Mouse (Mus musculus) neural tube, embryonic 15.5 days (tissue): Measurements from ENCODE around the gene Slc9a1. TPM values are rescaled to one million over a fixed set of nuclear protein-coding genes. Genes with fewer than 3 reads are reported as not detected.

Experiments
- ATAC-seq: fragments of 200-750 bp; cut with Nextera tagmentation; 2 replicates; pipeline ENCODE4 v1.8.0; 2017; ENCODE audit warnings: mild to moderate bottlenecking, moderate TSS enrichment, moderate library complexity; ENCODE audit not compliant: low FRiP score
- H3K27ac ChIP-seq: fragments of 300-500 bp; sonication (generic); replicated peaks from 2 replicates; pipeline ENCODE4 v1.5.1; 2015; ENCODE audit warnings: mild to moderate bottlenecking, inconsistent platforms
- H3K27me3 ChIP-seq: fragments of 300-500 bp; sonication (generic); replicated peaks from 2 replicates; pipeline ENCODE4 v1.6.1; 2015; ENCODE audit warnings: inconsistent platforms
- H3K36me3 ChIP-seq: fragments of 300-500 bp; sonication (generic); 2 replicates; pipeline ENCODE4 v1.6.1; 2015; ENCODE audit warnings: inconsistent platforms
- H3K4me1 ChIP-seq: fragments of 300-500 bp; sonication (generic); 2 replicates; pipeline ENCODE4 v1.6.1; 2015; ENCODE audit warnings: inconsistent platforms
- H3K4me2 ChIP-seq: fragments of 300-500 bp; sonication (generic); 2 replicates; pipeline ENCODE4 v1.6.1; 2015; ENCODE audit warnings: inconsistent platforms, mild to moderate bottlenecking, moderate library complexity
- H3K4me3 ChIP-seq: fragments of 300-500 bp; sonication (generic); replicated peaks from 2 replicates; pipeline ENCODE4 v1.5.1; 2015; ENCODE audit warnings: mild to moderate bottlenecking, inconsistent platforms
- H3K9ac ChIP-seq: fragments of 300-500 bp; sonication (generic); replicated peaks from 2 replicates; pipeline ENCODE4 v1.6.1; 2015; ENCODE audit warnings: mild to moderate bottlenecking, inconsistent platforms
- H3K9me3 ChIP-seq: fragments of 300-500 bp; sonication (generic); replicated peaks from 2 replicates; pipeline ENCODE4 v1.6.1; 2016; ENCODE audit warnings: inconsistent platforms
- WGBS: fragments of 180-500 bp; shearing (Covaris S2); methylation state at CpG from one replicate; pipeline ENCODE4 v1.1.7; 2015; ENCODE audit warnings: mixed read lengths; 5-methylcytosine and 5-hydroxymethylcytosine counted together
- polyA plus RNA-seq: library from polyadenylated mRNA; unstranded; fragments of >200 nt; fragmentation: Nextera tagmentation; extraction: Ambion mirVana; gene quantifications from 2 replicates; pipeline ENCODE4 v1.2.1, GENCODE M21; 2015

The Slc9a1 gene
- polyA plus RNA-seq = 8.4 and 9.9 TPM in 2 replicates

GRCm38 (mm10) chr4:133369553-133370297 lies at the start of gene Slc9a1:
Gene Slc9a1, plus strand, starts transcription at chr4:133369706.
- no peaks in the 10 kb centered on the region for H3K27me3 ChIP-seq
- H3K4me3 ChIP-seq = peak within 1 kb of the TSS; percentile 82
- peak within 1 kb of the TSS; percentile 92 for H3K9ac ChIP-seq
- no peaks in the 10 kb centered on the region for H3K9me3 ChIP-seq
- peak within 1 kb of the TSS; percentile 90 for H3K27ac ChIP-seq
- H3K4me2 ChIP-seq = peak within 1 kb of the TSS; percentile 66
- peak; percentile 97 for ATAC-seq
- H3K36me3 ChIP-seq = no peaks in the 10 kb centered on the region
- WGBS = under 1% methylated on average over 40 of the region's 40 CpGs
- H3K4me1 ChIP-seq = peaks cover 42% of the 10 kb centered on the region

- Histone ChIP-seq H3K9me3 (no peaks in the 10 kb centered on the region), H3K36me3 (no peaks in the 10 kb centered on the region; the same call in 1 of the 2 replicates), H3K4me3 (no peak overlapping the region), H3K4me1 (no peaks in the 10 kb centered on the region; the same call in 1 of the 2 replicates), H3K27me3 (no peaks in the 10 kb centered on the region), H3K4me2 (no peak overlapping the region), H3K27ac (no peak overlapping the region), H3K9ac (no peak overlapping the region)
- no peak for ATAC-seq
- 84% methylated on average over 7 of the region's 7 CpGs for WGBS
Observed at GRCm38 (mm10) chr4:133328129-133328528, 41.4 kb upstream of the Slc9a1 start.

GRCm38 (mm10) chr4:133330296-133330695 lies 39.2 kb upstream of the Slc9a1 start:
- ATAC-seq = no peak
- Histone ChIP-seq H3K9ac (no peak overlapping the region), H3K4me1 (no peaks in the 10 kb centered on the region; the same call in 1 of the 2 replicates), H3K36me3 (no peaks in the 10 kb centered on the region), H3K27ac (no peak overlapping the region), H3K9me3 (no peaks in the 10 kb centered on the region), H3K4me3 (no peak overlapping the region), H3K27me3 (no peaks in the 10 kb centered on the region), H3K4me2 (no peak overlapping the region)
- WGBS = 68% methylated on average over 4 of the region's 4 CpGs

GRCm38 (mm10) chr4:133333306-133333705 lies 36.2 kb upstream of the Slc9a1 start:
- Histone ChIP-seq H3K4me1 (peaks cover 13% of the 10 kb centered on the region), H3K4me2 (no peak overlapping the region), H3K27me3 (no peaks in the 10 kb centered on the region), H3K4me3 (no peak overlapping the region), H3K9ac (no peak overlapping the region), H3K9me3 (no peaks in the 10 kb centered on the region), H3K27ac (no peak overlapping the region), H3K36me3 (no peaks in the 10 kb centered on the region)
- no peak for ATAC-seq
- WGBS = 69% methylated on average over 6 of the region's 6 CpGs

- H3K4me2 ChIP-seq = peak overlapping the region; percentile 87
- ATAC-seq = no peak
- no peak overlapping the region for H3K27ac ChIP-seq
Observed at GRCm38 (mm10) chr4:133337833-133338520, 31.5 kb upstream of the Slc9a1 start.

GRCm38 (mm10) chr4:133338521-133339095 lies 30.9 kb upstream of the Slc9a1 start:
- WGBS = under 1% methylated on average over 38 of the region's 39 CpGs
- Histone ChIP-seq H3K27me3 (no peaks in the 10 kb centered on the region), H3K4me2 (peak overlapping the region; percentile 87), H3K9me3 (no peaks in the 10 kb centered on the region), H3K27ac (peak overlapping the region; percentile 88), H3K4me3 (peak overlapping the region; percentile 94), H3K36me3 (no peaks in the 10 kb centered on the region), H3K9ac (peak overlapping the region; percentile 89), H3K4me1 (peaks cover 20% of the 10 kb centered on the region)
- ATAC-seq = peak; percentile 15; the same call in 1 of the 2 replicates

More at GRCm38 (mm10) chr4:133337833-133338520, 31.5 kb upstream of the Slc9a1 start:
- H3K4me3 ChIP-seq = peak overlapping the region; percentile 94
- WGBS = 11% methylated on average over 14 of the region's 14 CpGs
- H3K9me3 ChIP-seq = no peaks in the 10 kb centered on the region
- H3K4me1 ChIP-seq = peaks cover 20% of the 10 kb centered on the region
- H3K9ac ChIP-seq = peak overlapping the region; percentile 89
- H3K36me3 ChIP-seq = no peaks in the 10 kb centered on the region
- no peaks in the 10 kb centered on the region for H3K27me3 ChIP-seq

- H3K9ac ChIP-seq = peak overlapping the region; percentile 89
- under 1% methylated on average over 45 of the region's 60 CpGs for WGBS
- peak overlapping the region; percentile 87 for H3K4me2 ChIP-seq
- no peaks in the 10 kb centered on the region for H3K36me3 ChIP-seq
- H3K27me3 ChIP-seq = no peaks in the 10 kb centered on the region
- H3K9me3 ChIP-seq = no peaks in the 10 kb centered on the region
- H3K4me3 ChIP-seq = peak overlapping the region; percentile 94
- H3K27ac ChIP-seq = peak overlapping the region; percentile 88
- peaks cover 20% of the 10 kb centered on the region for H3K4me1 ChIP-seq
- ATAC-seq = peak; percentile 96
Observed at GRCm38 (mm10) chr4:133339148-133339749, 30.3 kb upstream of the Slc9a1 start.

- ATAC-seq = no peak
- H3K4me1 ChIP-seq = peaks cover 20% of the 10 kb centered on the region
- H3K9me3 ChIP-seq = no peaks in the 10 kb centered on the region
- H3K27me3 ChIP-seq = no peaks in the 10 kb centered on the region
- no peak overlapping the region for H3K27ac ChIP-seq
- no peak overlapping the region for H3K4me2 ChIP-seq
- 93% methylated on average over 2 of the region's 2 CpGs for WGBS
- H3K36me3 ChIP-seq = no peaks in the 10 kb centered on the region
- no peak overlapping the region for H3K4me3 ChIP-seq
- H3K9ac ChIP-seq = no peak overlapping the region
Observed at GRCm38 (mm10) chr4:133340217-133340616, 29.3 kb upstream of the Slc9a1 start.

- no peaks in the 10 kb centered on the region for H3K27me3 ChIP-seq
- H3K9me3 ChIP-seq = no peaks in the 10 kb centered on the region
- ATAC-seq = no peak
- no peak overlapping the region for H3K4me2 ChIP-seq
- peaks cover 5% of the 10 kb centered on the region; the same call in 1 of the 2 replicates for H3K4me1 ChIP-seq
- no peak overlapping the region for H3K4me3 ChIP-seq
- WGBS = 3% methylated on average over 4 of the region's 4 CpGs
- H3K36me3 ChIP-seq = no peaks in the 10 kb centered on the region
- H3K9ac ChIP-seq = no peak overlapping the region
- no peak overlapping the region for H3K27ac ChIP-seq
Observed at GRCm38 (mm10) chr4:133344112-133344511, 25.4 kb upstream of the Slc9a1 start.

GRCm38 (mm10) chr4:133345702-133346101 lies 23.8 kb upstream of the Slc9a1 start:
- Histone ChIP-seq H3K27ac (no peak overlapping the region), H3K9me3 (no peaks in the 10 kb centered on the region), H3K36me3 (no peaks in the 10 kb centered on the region), H3K27me3 (no peaks in the 10 kb centered on the region), H3K9ac (no peak overlapping the region), H3K4me1 (no peaks in the 10 kb centered on the region), H3K4me3 (no peak overlapping the region), H3K4me2 (no peak overlapping the region)
- no peak for ATAC-seq
- 92% methylated on average over 6 of the region's 6 CpGs for WGBS

- H3K9ac ChIP-seq = no peak overlapping the region
- H3K4me2 ChIP-seq = no peak overlapping the region
- no peaks in the 10 kb centered on the region for H3K27me3 ChIP-seq
- WGBS = 83% methylated on average over 4 of the region's 4 CpGs
- ATAC-seq = no peak
- no peaks in the 10 kb centered on the region for H3K36me3 ChIP-seq
- no peaks in the 10 kb centered on the region for H3K4me1 ChIP-seq
- no peak overlapping the region for H3K4me3 ChIP-seq
- H3K27ac ChIP-seq = no peak overlapping the region
- H3K9me3 ChIP-seq = no peaks in the 10 kb centered on the region
Observed at GRCm38 (mm10) chr4:133346577-133346976, 22.9 kb upstream of the Slc9a1 start.
